Mouse (Mus musculus) left cerebral cortex, postnatal 10 days (tissue): ENCODE data around the gene Gm49388. TPM values are rescaled to one million over a fixed set of nuclear protein-coding genes. Genes with fewer than 3 reads are reported as not detected.
"Not testable (repeated sequence)": the region's sequence is repeated elsewhere in the genome, so short reads cannot be mapped to it uniquely, and the experiment has no call there.

Source experiments
- DNase-seq, 2 experiments: peaks; one replicate each; pipeline ENCODE4 v3.0.0; 2021 to 2022; ENCODE audit warnings: low spot score in 2 of 2, mixed read lengths in 1 of 2; ENCODE audit errors: extremely low spot score in 1 of 2
- intact Hi-C: fragments of 180-260 bp; cut with DNase I; formaldehyde crosslinking; loops from one replicate; pipeline ENCODE4 v1.15.1; 2025
- total RNA-seq, 2 experiments: library from RNA; stranded (reverse); gene quantifications; 2 replicates each; pipeline ENCODE4 v1.2.3; 2021

The Gm49388 gene
- total RNA-seq, 2 experiments from 2014 or later: 3.0 to 4.7 TPM

- no peak for DNase-seq
- intact Hi-C loops: no loop called here
These were observed 18.4 kb upstream of the Gm49388 start for GRCm38 (mm10) chr7:127766851-127767609.

GRCm38 (mm10) chr7:127767671-127768345, 17.6 kb upstream of the Gm49388 start:
- no peak for DNase-seq
- intact Hi-C loops: no loop called here

- peak in 1 of 2 experiments; percentile 52 for DNase-seq
- intact Hi-C loops: no loop called here
These were observed 16.9 kb upstream of the Gm49388 start for GRCm38 (mm10) chr7:127768346-127768996.

GRCm38 (mm10) chr7:127768997-127769593, 16.3 kb upstream of the Gm49388 start:
- intact Hi-C loops: no loop called here
- peak; percentile 96 to 99 for DNase-seq

- intact Hi-C loops: no loop called here
- peak; percentile 81 to 94 for DNase-seq
These were observed 15.8 kb upstream of the Gm49388 start, which contains the start of gene Orai3 for GRCm38 (mm10) chr7:127769651-127770038. Orai3 (plus strand) TSS chr7:127769815.

- no peak for DNase-seq
- intact Hi-C loops: no loop called here
These were observed 15.1 kb upstream of the Gm49388 start for GRCm38 (mm10) chr7:127770039-127770905.

- intact Hi-C loops: no loop called here
- DNase-seq: no peak
These were observed 14.1 kb upstream of the Gm49388 start for GRCm38 (mm10) chr7:127771262-127771661.

- intact Hi-C loops: no loop called here
- DNase-seq: no peak
These were observed 13.3 kb upstream of the Gm49388 start for GRCm38 (mm10) chr7:127772080-127772479.

GRCm38 (mm10) chr7:127772557-127772956, 12.9 kb upstream of the Gm49388 start:
- DNase-seq: no peak
- intact Hi-C loops: no loop called here

- intact Hi-C loops: no loop called here
- peak in 1 of 2 experiments; percentile 84 for DNase-seq
These were observed 11.6 kb upstream of the Gm49388 start for GRCm38 (mm10) chr7:127773664-127774384.

- DNase-seq, intact Hi-C loops: not testable (repeated sequence)
These were observed 9.6 kb upstream of the Gm49388 start for GRCm38 (mm10) chr7:127775837-127776236.

- intact Hi-C loops: no loop called here
- DNase-seq: peak; percentile 85 to 95
These were observed 9.0 kb upstream of the Gm49388 start, which contains the start of gene Setd1a for GRCm38 (mm10) chr7:127776426-127776825. Setd1a (plus strand) TSS chr7:127776670.

GRCm38 (mm10) chr7:127776878-127777473, 8.4 kb upstream of the Gm49388 start:
- intact Hi-C loops: no loop called here

GRCm38 (mm10) chr7:127777474-127778266, 7.7 kb upstream of the Gm49388 start:
- peak in 1 of 2 experiments; percentile 81 for DNase-seq
- intact Hi-C loops: no loop called here

More at GRCm38 (mm10) chr7:127776878-127777473, 8.4 kb upstream of the Gm49388 start:
- DNase-seq: peak; percentile 93 to 99

- intact Hi-C loops: no loop called here
These were observed 7.1 kb upstream of the Gm49388 start for GRCm38 (mm10) chr7:127778350-127778749.

GRCm38 (mm10) chr7:127797076-127797845, 11.9 kb downstream of the Gm49388 start:
- no peak for DNase-seq
- intact Hi-C loops: no loop called here

More at GRCm38 (mm10) chr7:127778350-127778749, 7.1 kb upstream of the Gm49388 start:
- DNase-seq: no peak
